Mouse (Mus musculus): ENCODE data around the gene Iffo1. TPM values are rescaled to one million over a fixed set of nuclear protein-coding genes. Genes with fewer than 3 reads are reported as not detected.
"Not testable (repeated sequence)": the region's sequence is repeated elsewhere in the genome, so short reads cannot be mapped to it uniquely, and the experiment has no call there.

The Iffo1 gene
- polyA plus RNA-seq, 1 experiment from 2014 or later: 6.6 TPM

GRCm38 (mm10) chr6:125155262-125155661 is 10.2 kb downstream of the Iffo1 start:
- no peak overlapping the region for H3K9ac ChIP-seq
- H3K4me3 ChIP-seq: no peak overlapping the region
- peak; percentile 17; the same call in 1 of the 2 replicates for ATAC-seq
- H3K4me2 ChIP-seq: no peak overlapping the region
- H3K4me1 ChIP-seq: peaks cover 83% of the 10 kb centered on the region
- peak overlapping the region; percentile 14; the same call in 1 of the 2 replicates for H3K27ac ChIP-seq
- 53% methylated on average over 8 of the region's 8 CpGs for WGBS (ENCODE audit: insufficient replicate concordance)
- peaks cover 83% of the 10 kb centered on the region for H3K36me3 ChIP-seq
- no peaks in the 10 kb centered on the region for H3K9me3 ChIP-seq (replicated peaks)
- H3K27me3 ChIP-seq (replicated peaks): no peaks in the 10 kb centered on the region

GRCm38 (mm10) chr6:125156491-125156890 is 11.4 kb downstream of the Iffo1 start:
- peaks cover 90% of the 10 kb centered on the region for H3K4me1 ChIP-seq
- H3K27me3 ChIP-seq (replicated peaks): no peaks in the 10 kb centered on the region
- H3K9ac ChIP-seq: no peak overlapping the region
- WGBS (ENCODE audit: insufficient replicate concordance): 72% methylated on average over 3 of the region's 3 CpGs
- no peak overlapping the region for H3K4me3 ChIP-seq
- H3K27ac ChIP-seq: no peak overlapping the region
- no peaks in the 10 kb centered on the region for H3K9me3 ChIP-seq (replicated peaks)
- H3K4me2 ChIP-seq: no peak overlapping the region
- ATAC-seq: no peak
- H3K36me3 ChIP-seq: peaks cover 85% of the 10 kb centered on the region

GRCm38 (mm10) chr6:125156903-125157614 is 12.0 kb downstream of the Iffo1 start:
- Histone ChIP-seq H3K4me3 (no peak overlapping the region), H3K4me2 (no peak overlapping the region), H3K27ac (no peak overlapping the region; the same call in 1 of the 2 replicates), H3K9me3 (replicated peaks) (no peaks in the 10 kb centered on the region), H3K27me3 (replicated peaks) (no peaks in the 10 kb centered on the region), H3K4me1 (peaks cover 90% of the 10 kb centered on the region), H3K9ac (no peak overlapping the region), H3K36me3 (peaks cover 87% of the 10 kb centered on the region)
- WGBS (ENCODE audit: insufficient replicate concordance): 74% methylated on average over 7 of the region's 7 CpGs
- no peak for ATAC-seq

- Histone ChIP-seq H3K4me1 (peaks cover 90% of the 10 kb centered on the region), H3K4me2 (no peak overlapping the region), H3K27me3 (replicated peaks) (no peaks in the 10 kb centered on the region), H3K9ac (no peak overlapping the region), H3K9me3 (replicated peaks) (no peaks in the 10 kb centered on the region), H3K27ac (peak overlapping the region; percentile 75; the same call in 1 of the 2 replicates), H3K4me3 (no peak overlapping the region), H3K36me3 (peaks cover 87% of the 10 kb centered on the region)
- WGBS (ENCODE audit: insufficient replicate concordance): 81% methylated on average over 15 of the region's 15 CpGs
- no peak for ATAC-seq
Observed at GRCm38 (mm10) chr6:125158944-125159492, 14.0 kb downstream of the Iffo1 start.

GRCm38 (mm10) chr6:125159773-125160557 is 14.9 kb downstream of the Iffo1 start:
- Histone ChIP-seq H3K27me3 (replicated peaks) (no peaks in the 10 kb centered on the region), H3K9me3 (replicated peaks) (no peaks in the 10 kb centered on the region), H3K4me1 (peaks cover 87% of the 10 kb centered on the region), H3K36me3 (peaks cover 82% of the 10 kb centered on the region), H3K9ac (no peak overlapping the region), H3K4me3 (no peak overlapping the region), H3K4me2 (peak overlapping the region; percentile 4), H3K27ac (peak overlapping the region; percentile 75; the same call in 1 of the 2 replicates)
- WGBS (ENCODE audit: insufficient replicate concordance): 68% methylated on average over 7 of the region's 7 CpGs
- no peak for ATAC-seq

DNA sequence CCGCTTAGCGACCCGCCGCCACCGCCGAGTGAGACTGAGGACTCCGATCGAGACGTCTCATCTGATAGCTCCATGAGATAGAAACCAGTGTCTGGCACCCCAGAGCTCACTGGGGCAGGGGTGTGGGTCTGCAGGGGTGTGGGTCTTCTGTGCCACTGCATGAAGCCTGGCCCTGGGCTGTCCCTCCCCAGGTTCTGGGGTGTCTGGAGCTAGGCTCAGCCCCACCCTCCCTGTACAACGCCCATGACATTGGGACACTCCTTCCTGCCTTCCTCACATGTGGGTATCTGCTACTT is 15.5 kb downstream of the Iffo1 start:
- Histone ChIP-seq H3K27me3 (replicated peaks) (no peaks in the 10 kb centered on the region), H3K36me3 (peaks cover 78% of the 10 kb centered on the region), H3K27ac (peak overlapping the region; percentile 75), H3K4me3 (no peak overlapping the region), H3K9me3 (replicated peaks) (no peaks in the 10 kb centered on the region), H3K4me2 (peak overlapping the region; percentile 31), H3K9ac (no peak overlapping the region), H3K4me1 (peaks cover 82% of the 10 kb centered on the region)
- 49% methylated on average over 10 of the region's 10 CpGs for WGBS (ENCODE audit: insufficient replicate concordance)
- no peak for ATAC-seq

DNA sequence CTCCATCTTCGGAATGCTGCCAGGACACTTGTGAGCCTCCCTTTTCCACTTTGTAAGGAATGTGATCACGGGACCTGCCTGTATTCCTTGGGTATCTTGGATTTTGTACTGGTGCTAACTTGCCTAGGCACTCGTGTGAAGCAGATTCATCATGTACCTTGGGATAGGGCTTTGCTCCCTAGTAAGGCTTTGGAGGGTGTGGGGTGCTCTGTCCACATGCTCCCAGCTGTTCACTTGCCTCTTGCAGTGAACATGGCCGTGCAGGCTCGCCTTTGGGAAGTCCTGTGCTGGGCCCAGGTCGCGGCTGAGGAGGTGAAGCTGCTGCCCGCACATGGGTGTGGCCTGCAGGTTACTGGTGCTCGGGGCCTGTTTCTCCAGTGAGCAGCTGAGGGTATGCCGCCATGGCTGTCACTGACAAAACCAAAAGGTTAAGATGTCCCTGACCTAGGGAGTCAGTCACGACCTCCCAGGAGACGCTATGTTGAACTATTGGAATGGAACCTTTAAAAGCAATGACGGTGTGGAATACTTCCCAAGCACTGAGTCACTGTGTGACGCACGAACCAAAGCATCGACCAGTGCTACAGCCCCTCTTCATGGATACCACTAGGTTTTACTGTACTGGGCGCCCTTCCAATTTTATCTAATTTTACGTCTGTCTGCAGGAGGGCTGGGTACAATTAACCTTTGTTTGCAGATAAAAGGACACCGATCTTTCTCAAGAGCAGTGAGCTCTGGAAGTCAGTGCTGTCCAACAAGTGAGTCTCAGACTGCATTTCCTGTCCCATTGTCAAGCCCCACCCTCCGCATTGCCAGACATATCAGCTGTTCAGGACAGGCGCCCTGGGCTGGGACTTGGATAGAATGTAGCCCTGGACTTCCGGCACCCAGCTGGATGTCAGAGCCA is 16.1 kb downstream of the Iffo1 start:
- peak overlapping the region; percentile 31 for H3K4me2 ChIP-seq
- no peak overlapping the region; the same call in 1 of the 2 replicates for H3K4me3 ChIP-seq
- H3K36me3 ChIP-seq: peaks cover 72% of the 10 kb centered on the region
- WGBS (ENCODE audit: insufficient replicate concordance): 17% methylated on average over 22 of the region's 22 CpGs
- H3K9me3 ChIP-seq (replicated peaks): no peaks in the 10 kb centered on the region
- ATAC-seq: peak; percentile 6; the same call in 1 of the 2 replicates
- no peaks in the 10 kb centered on the region for H3K27me3 ChIP-seq (replicated peaks)
- peak overlapping the region; percentile 75 for H3K27ac ChIP-seq
- no peak overlapping the region; the same call in 1 of the 2 replicates for H3K9ac ChIP-seq
- peaks cover 81% of the 10 kb centered on the region for H3K4me1 ChIP-seq

DNA sequence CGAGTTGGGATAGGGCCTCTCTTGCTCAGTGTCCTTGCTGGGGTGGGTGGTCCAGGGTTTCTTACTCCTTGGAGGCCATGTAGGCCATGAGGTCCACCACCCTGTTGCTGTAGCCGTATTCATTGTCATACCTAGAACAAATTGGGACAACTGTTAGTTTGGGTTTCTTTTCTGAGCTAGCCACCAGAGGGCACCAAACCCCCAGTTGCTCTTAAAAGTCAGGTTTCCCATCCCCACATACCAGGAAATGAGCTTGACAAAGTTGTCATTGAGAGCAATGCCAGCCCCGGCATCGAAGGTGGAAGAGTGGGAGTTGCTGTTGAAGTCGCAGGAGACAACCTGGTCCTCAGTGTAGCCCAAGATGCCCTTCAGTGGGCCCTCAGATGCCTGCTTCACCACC is 16.9 kb downstream of the Iffo1 start:
- Histone ChIP-seq H3K36me3 (peaks cover 72% of the 10 kb centered on the region), H3K4me2 (peak overlapping the region; percentile 31; the same call in 1 of the 2 replicates), H3K4me1 (peaks cover 81% of the 10 kb centered on the region)
- H3K9ac ChIP-seq; ATAC-seq; H3K27me3 ChIP-seq (replicated peaks); H3K27ac ChIP-seq; H3K4me3 ChIP-seq; H3K9me3 ChIP-seq (replicated peaks): not testable (repeated sequence)
- WGBS (ENCODE audit: insufficient replicate concordance): 9% methylated on average over 4 of the region's 5 CpGs

- ATAC-seq; H3K9ac ChIP-seq; H3K27me3 ChIP-seq (replicated peaks); H3K9me3 ChIP-seq (replicated peaks); H3K27ac ChIP-seq: not testable (repeated sequence)
- Histone ChIP-seq H3K4me3 (peak overlapping the region; percentile 9), H3K36me3 (peaks cover 74% of the 10 kb centered on the region), H3K4me2 (peak overlapping the region; percentile 82), H3K4me1 (peaks cover 82% of the 10 kb centered on the region)
- 63% methylated on average over 12 of the region's 16 CpGs for WGBS (ENCODE audit: insufficient replicate concordance)
Observed at GRCm38 (mm10) chr6:125162615-125163305, 17.7 kb downstream of the Iffo1 start.

DNA sequence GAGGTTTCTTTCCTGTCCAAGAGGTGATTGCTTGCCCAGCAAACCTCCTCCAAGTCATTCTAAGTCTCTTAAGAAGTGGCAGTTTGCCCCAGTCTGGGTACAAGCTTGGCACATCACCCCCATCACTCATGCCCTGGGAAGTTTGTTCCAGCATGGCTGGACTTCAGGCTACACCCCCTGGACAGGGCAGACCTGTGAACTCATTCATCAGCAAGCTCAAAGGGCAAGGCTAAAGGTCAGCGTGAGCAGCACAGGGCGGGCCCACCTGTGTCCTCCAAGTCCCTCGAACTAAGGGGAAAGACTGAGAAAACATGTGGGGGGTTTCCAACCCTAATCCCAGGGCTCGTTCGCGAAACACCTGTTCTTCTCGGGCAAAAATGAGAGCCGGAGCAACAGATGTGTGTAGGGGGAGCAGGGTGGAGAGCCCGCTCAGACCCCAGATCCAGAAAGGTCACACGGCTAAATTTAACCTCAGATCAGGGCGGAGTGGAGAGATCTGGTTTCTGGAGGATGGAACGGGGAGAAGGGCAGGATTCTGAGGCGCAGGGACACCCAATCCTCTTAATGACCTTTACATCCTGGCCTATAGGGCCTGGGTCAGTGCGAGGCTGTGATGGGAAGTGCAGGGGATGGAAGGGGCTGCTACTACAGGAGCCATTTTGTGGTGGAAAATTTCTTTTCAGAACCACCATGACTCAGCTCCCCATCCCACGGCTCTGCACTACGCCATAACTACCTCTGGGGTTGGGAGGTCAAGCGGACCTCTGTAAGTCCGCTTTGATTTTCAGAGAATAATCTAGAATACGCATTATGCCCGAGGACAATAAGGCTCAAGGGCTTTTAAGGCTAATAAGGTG is 19.0 kb downstream of the Iffo1 start:
- peak overlapping the region; percentile 82 for H3K4me2 ChIP-seq
- H3K27me3 ChIP-seq (replicated peaks): no peaks in the 10 kb centered on the region
- no peak for ATAC-seq
- H3K9me3 ChIP-seq (replicated peaks): no peaks in the 10 kb centered on the region
- peak overlapping the region; percentile 85 for H3K27ac ChIP-seq
- H3K9ac ChIP-seq: peak overlapping the region; percentile 79
- peaks cover 77% of the 10 kb centered on the region for H3K36me3 ChIP-seq
- WGBS (ENCODE audit: insufficient replicate concordance): 6% methylated on average over 20 of the region's 20 CpGs
- H3K4me1 ChIP-seq: peaks cover 87% of the 10 kb centered on the region
- H3K4me3 ChIP-seq: peak overlapping the region; percentile 68

Measured in liver, embryonic 12.5 days (tissue).